Mouse (Mus musculus) gastrocnemius, postnatal 14 days (tissue): ENCODE data around the gene Lrrc18. TPM values are rescaled to one million over a fixed set of nuclear protein-coding genes. Genes with fewer than 3 reads are reported as not detected.

Experiments used
- DNase-seq: peaks from one replicate; pipeline ENCODE4 v3.0.0; 2021; ENCODE audit warnings: mixed read lengths
- intact Hi-C: fragments of 180-260 bp; cut with DNase I; formaldehyde crosslinking; loops from one replicate; pipeline ENCODE4 v1.15.1; 2025; ENCODE audit warnings: low total_unique reads
- total RNA-seq, 2 experiments: library from RNA; stranded (reverse); gene quantifications; 2 replicates each; pipeline ENCODE4 v1.2.3; 2021

The Lrrc18 gene
- total RNA-seq, 2 experiments from 2014 or later, result not detected

- intact Hi-C loops, result loop anchor here (10.0 kb wide), 1 partner anchor 261 kb away; no protein-coding TSS in a partner anchor
- DNase-seq, result no peak
These were observed 44.2 kb downstream of the Lrrc18 start for GRCm38 (mm10) chr14:33035386-33035785.

GRCm38 (mm10) chr14:33036811-33037210 is 45.6 kb downstream of the Lrrc18 start:
- intact Hi-C loops, result loop anchor here (10.0 kb wide), 1 partner anchor 262 kb away; no protein-coding TSS in a partner anchor
- no peak for DNase-seq

- intact Hi-C loops, result no loop called here
- DNase-seq, result no peak
These were observed 54.0 kb downstream of the Lrrc18 start for GRCm38 (mm10) chr14:33045217-33045616.

DNA sequence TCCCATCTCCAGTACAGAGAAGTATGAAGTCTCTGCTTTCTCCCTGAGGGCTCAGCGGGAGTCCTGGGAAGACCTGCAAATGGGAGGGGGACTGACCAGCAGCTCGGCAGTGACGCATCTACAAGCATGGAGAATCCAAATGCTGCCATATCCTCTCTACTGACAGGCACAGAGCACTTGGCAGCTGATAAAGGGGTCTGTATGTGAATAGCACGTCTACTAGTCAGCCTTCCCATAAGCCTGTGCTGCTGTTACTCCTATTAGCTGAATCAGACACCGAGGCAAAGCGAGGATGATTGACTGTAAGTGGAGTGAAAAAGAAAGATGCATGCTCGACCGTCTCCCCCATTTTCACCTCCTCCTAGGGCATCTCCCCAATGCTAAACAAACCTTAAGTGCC is 62.3 kb downstream of the Lrrc18 start:
- intact Hi-C loops, result no loop called here
- no peak for DNase-seq

DNA sequence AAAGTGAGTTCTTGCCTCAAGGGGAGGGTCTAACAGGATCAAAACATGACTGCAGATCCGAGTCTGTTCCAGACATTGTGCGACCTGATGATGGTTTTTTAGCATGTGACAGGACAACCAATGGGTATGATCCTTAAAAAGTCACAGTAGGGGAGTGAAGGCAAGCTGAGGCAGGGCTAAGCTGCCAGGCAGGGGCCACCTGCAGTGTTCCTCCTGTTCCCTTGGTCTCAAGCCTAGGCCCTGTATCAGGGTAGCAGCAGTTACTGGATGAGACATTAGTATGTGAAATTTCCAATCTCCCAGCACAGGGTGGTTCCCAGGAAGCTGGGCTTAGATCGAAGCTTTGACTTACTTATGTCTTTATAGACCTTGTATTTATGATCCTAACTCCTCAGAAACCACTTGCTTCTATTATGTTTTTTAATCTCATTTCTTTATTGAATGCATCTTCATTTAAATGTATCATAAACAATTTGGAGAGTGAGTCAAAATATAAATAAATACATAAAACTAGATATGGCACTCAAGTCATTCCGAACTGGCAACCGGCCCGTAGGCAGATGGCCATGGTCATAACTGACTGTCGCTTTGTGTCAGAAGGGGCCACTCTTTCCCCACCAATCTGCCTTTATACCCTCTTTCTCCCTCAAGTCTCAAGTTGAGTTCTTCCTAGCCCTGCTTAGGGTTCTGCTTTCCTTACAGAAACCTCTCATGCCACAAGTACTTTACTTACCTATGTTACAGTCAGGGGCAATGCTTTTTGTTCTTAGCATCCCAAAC is 67.9 kb downstream of the Lrrc18 start:
- intact Hi-C loops, result no loop called here
- no peak for DNase-seq

DNA sequence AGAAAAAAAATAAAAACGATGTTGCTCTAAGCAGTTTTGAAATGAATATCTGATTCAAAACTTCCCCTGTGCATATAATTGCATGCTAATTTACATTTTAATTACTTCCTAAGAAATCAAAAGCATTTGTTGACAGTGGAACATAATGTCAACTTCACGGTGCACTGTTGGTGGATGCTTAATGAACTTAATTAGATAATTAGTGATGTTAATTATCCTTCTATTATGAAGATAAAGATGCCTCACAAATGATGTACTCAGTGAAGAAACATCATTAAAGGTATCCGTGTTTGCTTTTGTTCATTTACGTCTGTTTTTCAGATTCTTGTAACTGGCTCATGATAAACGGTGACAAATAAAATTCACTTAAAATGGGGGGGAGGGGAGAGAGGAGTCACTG is 71.8 kb downstream of the Lrrc18 start:
- intact Hi-C loops, result no loop called here
- no peak for DNase-seq

Other genes starting within 250 kb of the Lrrc18 start
- under 1 TPM; 0.47 to 0.58 TPM for gene Tmem273, start 205.4 kb upstream of the Lrrc18 start, total RNA-seq
- not detected for gene Fam170b, start 157.4 kb upstream of the Lrrc18 start, total RNA-seq
- gene Vstm4, start 134.6 kb upstream of the Lrrc18 start, total RNA-seq, result 10 to 100 TPM in 1 of 2 experiments, 1 to 10 TPM in 1; 8.2 to 10.9 TPM
- 1 to 10 TPM; 1.0 to 2.1 TPM for gene Wdfy4, start 194.1 kb downstream of the Lrrc18 start, total RNA-seq
- gene Arhgap22, start 222.6 kb downstream of the Lrrc18 start, total RNA-seq, result 1 to 10 TPM in 1 of 2 experiments, under 1 TPM in 1; 0.86 to 2.1 TPM